In genomic region chr1:119048988-119049387, GRCm38 (mm10) we compare ENCODE assay signal across 11 mouse cellular contexts. TPM values are rescaled to one million over a fixed set of nuclear protein-coding genes. Genes with fewer than 3 reads are reported as not detected.
DNase-seq lines count a peak whose midpoint lies in the region; ATAC-seq and TF ChIP-seq lines count a peak whose summit lies in the region.
"Had no signal": no experiment of that assay in that cellular context is flagged by ENCODE, and none has a peak within 500 bp of the region (broad histone marks: within the 10 kb centered on the region; RNA-seq: fewer than 3 reads in every experiment).

No protein-coding gene starts in this region.

- WGBS in heart, embryonic 13.5 days = 24% methylated on average over 11 of the region's 11 CpGs
- WGBS in hindbrain, embryonic 15.5 days = 6% methylated on average over 11 of the region's 11 CpGs
- WGBS in neural tube, embryonic 15.5 days = 7% methylated on average over 11 of the region's 11 CpGs

- TF ChIP-seq POLR2A in testis, adult 2 months (IDR thresholded peaks at IDR 0.05; ENCODE audit: control insufficient read depth, low read depth, low read length) = no peak

- no peak for TF ChIP-seq CTCF in testis, adult 2 months (IDR thresholded peaks at IDR 0.05; ENCODE audit: control insufficient read depth, insufficient read depth, insufficient replicate concordance, low read depth, low read length)

- no peak for DNase-seq in heart, adult 18-20 months
- DNase-seq in testis, postnatal 14 days (ENCODE audit: low spot score) = no peak
- no peak for DNase-seq in right cerebral cortex, postnatal 36 days (ENCODE audit: low spot score in 2 of 2)
- no peak for DNase-seq in cerebellum, postnatal 36 days
- DNase-seq: gastrocnemius, postnatal 25 days; lung, adult 2 months had no signal

- no peaks in the 10 kb centered on the region for H3K36me3 ChIP-seq in heart, embryonic 13.5 days
- no peaks in the 10 kb centered on the region for H3K36me3 ChIP-seq in testis, adult 2 months (ENCODE audit: control insufficient read depth, insufficient read depth, low read length)
- no peaks in the 10 kb centered on the region for H3K36me3 ChIP-seq in hindbrain, embryonic 15.5 days
- H3K36me3 ChIP-seq in neural tube, embryonic 15.5 days = no peaks in the 10 kb centered on the region

- H3K27ac ChIP-seq in heart, embryonic 13.5 days (replicated peaks) = no peak overlapping the region
- H3K27ac ChIP-seq in testis, adult 2 months (ENCODE audit: control insufficient read depth, insufficient read depth, low read depth, low read length) = no peak overlapping the region
- peak overlapping the region; percentile 56; the same call in 1 of the 2 replicates for H3K27ac ChIP-seq in hindbrain, embryonic 15.5 days (replicated peaks)
- no peak overlapping the region for H3K27ac ChIP-seq in neural tube, embryonic 15.5 days (replicated peaks)

- ATAC-seq in heart, embryonic 13.5 days (ENCODE audit: extremely low read depth, insufficient number of reproducible peaks, low FRiP score, low TSS enrichment) = no peak
- ATAC-seq in hindbrain, embryonic 15.5 days (ENCODE audit: low FRiP score, low read depth) = no peak
- ATAC-seq in neural tube, embryonic 15.5 days (ENCODE audit: low FRiP score) = no peak

- peak overlapping the region; percentile 88 for H3K4me2 ChIP-seq in heart, embryonic 13.5 days
- H3K4me2 ChIP-seq in hindbrain, embryonic 15.5 days = peak overlapping the region; percentile 96
- H3K4me2 ChIP-seq in neural tube, embryonic 15.5 days = peak overlapping the region; percentile 98

- H3K27me3 ChIP-seq in heart, embryonic 13.5 days (replicated peaks) = peaks cover 48% of the 10 kb centered on the region
- H3K27me3 ChIP-seq in testis, adult 2 months (ENCODE audit: control insufficient read depth, insufficient read depth, low read length) = no peaks in the 10 kb centered on the region; the same call in 1 of the 2 replicates
- H3K27me3 ChIP-seq in hindbrain, embryonic 15.5 days = peaks cover 26% of the 10 kb centered on the region
- peaks cover 25% of the 10 kb centered on the region for H3K27me3 ChIP-seq in neural tube, embryonic 15.5 days (replicated peaks)

- H3K9me3 ChIP-seq in heart, embryonic 13.5 days = no peaks in the 10 kb centered on the region
- H3K9me3 ChIP-seq in hindbrain, embryonic 15.5 days = no peaks in the 10 kb centered on the region
- H3K9me3 ChIP-seq in neural tube, embryonic 15.5 days (replicated peaks) = no peaks in the 10 kb centered on the region

- no peak overlapping the region for H3K9ac ChIP-seq in heart, embryonic 13.5 days
- H3K9ac ChIP-seq in hindbrain, embryonic 15.5 days = 0 out of 2 replicates have a peak overlapping the region, but pooled peaks have one; percentile 35
- H3K9ac ChIP-seq in neural tube, embryonic 15.5 days (replicated peaks) = no peak overlapping the region

- no peak overlapping the region for H3K4me3 ChIP-seq in heart, embryonic 13.5 days
- H3K4me3 ChIP-seq in testis, adult 2 months (ENCODE audit: control insufficient read depth, low read depth, low read length) = peak overlapping the region; percentile 4; the same call in 1 of the 2 replicates
- no peak overlapping the region for H3K4me3 ChIP-seq in hindbrain, embryonic 15.5 days
- no peak overlapping the region for H3K4me3 ChIP-seq in neural tube, embryonic 15.5 days (replicated peaks)

- peaks cover 43% of the 10 kb centered on the region for H3K4me1 ChIP-seq in heart, embryonic 13.5 days
- H3K4me1 ChIP-seq in testis, adult 2 months (ENCODE audit: control insufficient read depth, insufficient read depth, low read length) = peaks cover 16% of the 10 kb centered on the region
- H3K4me1 ChIP-seq in hindbrain, embryonic 15.5 days (replicated peaks) = peaks cover 58% of the 10 kb centered on the region
- H3K4me1 ChIP-seq in neural tube, embryonic 15.5 days = peaks cover 57% of the 10 kb centered on the region

RNA-seq across cellular contexts. Expression of gene Gli2, which starts 4.4 kb away (rescaled TPM):
- polyA plus RNA-seq in heart, embryonic 13.5 days (2015; fragmentation: Nextera tagmentation; extraction: Ambion mirVana) = 3.1 and 3.3 TPM in 2 replicates
- 1 to 10 TPM; 1.0 to 1.2 TPM for total RNA-seq in heart, adult 18-20 months (2021)
- polyA plus RNA-seq in testis, adult 2 months (2012; rRNA removed) = 1.3 and 1.4 TPM in 2 replicates
- polyA plus RNA-seq in hindbrain, embryonic 15.5 days (2015; fragmentation: Nextera tagmentation; extraction: Ambion mirVana) = 2.5 TPM in 2 replicates
- polyA plus RNA-seq in neural tube, embryonic 15.5 days (2015; fragmentation: Nextera tagmentation; extraction: Ambion mirVana) = 1.6 and 3.1 TPM in 2 replicates
- total RNA-seq: common myeloid progenitor, adult 5-6 weeks had no signal
